Mouse (Mus musculus) cerebral cortex, adult 2 months (tissue): ENCODE measurements around the gene Tiam2.

Experiments used
- WGBS: fragments of 180-500 bp; shearing (Covaris S2); methylation state at CpG from one replicate; pipeline ENCODE4 v1.1.7; 2018; 5-methylcytosine and 5-hydroxymethylcytosine counted together

Tiam2 gene

GRCm38 (mm10) chr17:3448725-3449124 is 122.4 kb downstream of the Tiam2 start:
- 26% methylated on average over 3 of the region's 3 CpGs for WGBS

GRCm38 (mm10) chr17:3451077-3451476 is 124.7 kb downstream of the Tiam2 start:
- 66% methylated on average over 2 of the region's 2 CpGs for WGBS

- WGBS: 63% methylated on average over 12 of the region's 12 CpGs
Observed at GRCm38 (mm10) chr17:3452571-3453311, 126.4 kb downstream of the Tiam2 start.

GRCm38 (mm10) chr17:3453946-3454345 is 127.6 kb downstream of the Tiam2 start:
- 67% methylated on average over 10 of the region's 10 CpGs for WGBS

GRCm38 (mm10) chr17:3454850-3455249 is 128.5 kb downstream of the Tiam2 start:
- WGBS: 88% methylated on average over 9 of the region's 9 CpGs

- 82% methylated on average over 2 of the region's 2 CpGs for WGBS
Observed at GRCm38 (mm10) chr17:3457914-3458681, 131.7 kb downstream of the Tiam2 start.

- WGBS: 78% methylated on average over 4 of the region's 4 CpGs
Observed at GRCm38 (mm10) chr17:3465861-3466260, 139.5 kb downstream of the Tiam2 start.

- 98% methylated on average over 3 of the region's 3 CpGs for WGBS
Observed at GRCm38 (mm10) chr17:3466681-3467080, 140.3 kb downstream of the Tiam2 start.

GRCm38 (mm10) chr17:3467636-3468324 is 141.4 kb downstream of the Tiam2 start:
- WGBS: 74% methylated on average over 8 of the region's 8 CpGs

- WGBS: 49% methylated on average over 6 of the region's 6 CpGs
Observed at GRCm38 (mm10) chr17:3472018-3472417, 145.6 kb downstream of the Tiam2 start.

- 38% methylated on average over 2 of the region's 2 CpGs for WGBS
Observed at GRCm38 (mm10) chr17:3476546-3476945, 150.2 kb downstream of the Tiam2 start.

GRCm38 (mm10) chr17:3481576-3482575 is 155.5 kb downstream of the Tiam2 start:
- WGBS: 36% methylated on average over 7 of the region's 7 CpGs

- WGBS: 50% methylated on average over 8 of the region's 8 CpGs
Observed at GRCm38 (mm10) chr17:3483091-3483490, 156.7 kb downstream of the Tiam2 start.

- 56% methylated on average over 7 of the region's 7 CpGs for WGBS
Observed at GRCm38 (mm10) chr17:3485851-3486250, 159.5 kb downstream of the Tiam2 start.

- WGBS: 76% methylated on average over 4 of the region's 4 CpGs
Observed at GRCm38 (mm10) chr17:3487211-3487610, 160.8 kb downstream of the Tiam2 start.

GRCm38 (mm10) chr17:3487721-3488601 is 161.6 kb downstream of the Tiam2 start:
- WGBS: 46% methylated on average over 12 of the region's 12 CpGs

- WGBS: 70% methylated on average over 11 of the region's 11 CpGs
Observed at GRCm38 (mm10) chr17:3490216-3490895, 164.0 kb downstream of the Tiam2 start.

GRCm38 (mm10) chr17:3491065-3491464 is 164.7 kb downstream of the Tiam2 start:
- WGBS: 58% methylated on average over 5 of the region's 5 CpGs

- WGBS: 71% methylated on average over 6 of the region's 6 CpGs
Observed at GRCm38 (mm10) chr17:3491667-3492066, 165.3 kb downstream of the Tiam2 start.

- 40% methylated on average over 2 of the region's 2 CpGs for WGBS
Observed at GRCm38 (mm10) chr17:3495576-3495975, 169.2 kb downstream of the Tiam2 start.
